ENCODE assay signal across 8 mouse cellular contexts in genomic region chr11:117326140-117326725, GRCm38 (mm10).
A peak's percentile ranks its signal among the peaks of the same experiment; 100 is the strongest.
DNase-seq lines count a peak whose midpoint lies in the region; ATAC-seq lines count a peak whose summit lies in the region.

No protein-coding gene starts in this region.

- H3K27ac ChIP-seq in macrophage = peak overlapping the region; percentile 82

- WGBS in macrophage (ENCODE audit: missing documents) = 11% methylated on average over 3 of the region's 4 CpGs

- peak overlapping the region; percentile 40 for H3K4me3 ChIP-seq in macrophage (ENCODE audit: inconsistent target)

- peaks cover 52% of the 10 kb centered on the region for H3K79me2 ChIP-seq in macrophage (ENCODE audit: inconsistent target)

- peak; percentile 71 for ATAC-seq in granulocyte monocyte progenitor cell, adult 5-6 weeks (replicated peaks; ENCODE audit: poor library complexity, severe bottlenecking)
- no peak for ATAC-seq in CD4-positive, CD25-positive, alpha-beta regulatory T cell, adult 4 months

- H3K36me3 ChIP-seq in macrophage (ENCODE audit: inconsistent target) = no peaks in the 10 kb centered on the region

- DNase-seq in kidney, postnatal 10 days = peak; percentile 35
- no peak for DNase-seq in kidney, postnatal 14 days
- DNase-seq in R1 (ENCODE audit: low read depth, low spot score) = peak; percentile 95
- no peak for DNase-seq in layer of hippocampus, postnatal 10 days (ENCODE audit: low spot score in 2 of 2)
- no peak for DNase-seq in Muller cell, postnatal 12 days (ENCODE audit: inconsistent ontology term)

Comparison
In these comparisons a context has a peak if more than half of its experiments do, and no peak if none do; other contexts are left out.
1. DNase-seq: peak in kidney, postnatal 10 days (single experiment) and R1 (single experiment); none in kidney, postnatal 14 days (single experiment), layer of hippocampus, postnatal 10 days (0 of 2) and Muller cell, postnatal 12 days (single experiment).